Mouse (Mus musculus): Measurements from ENCODE around the gene Hoxb7.

Hoxb7 gene

GRCm38 (mm10) chr11:96285771-96286738 is at the start of gene Hoxb7:
TSS of gene Hoxb7 (plus strand) at chr11:96286623.
- peak; percentile 82 for DNase-seq (ENCODE audit: low spot score)

GRCm38 (mm10) chr11:96240211-96240610 is 46.2 kb upstream of the Hoxb7 start:
- DNase-seq (ENCODE audit: low spot score), result peak; percentile 82

GRCm38 (mm10) chr11:96250901-96251300 is 35.5 kb upstream of the Hoxb7 start:
- DNase-seq (ENCODE audit: low spot score), result peak; percentile 72

DNA sequence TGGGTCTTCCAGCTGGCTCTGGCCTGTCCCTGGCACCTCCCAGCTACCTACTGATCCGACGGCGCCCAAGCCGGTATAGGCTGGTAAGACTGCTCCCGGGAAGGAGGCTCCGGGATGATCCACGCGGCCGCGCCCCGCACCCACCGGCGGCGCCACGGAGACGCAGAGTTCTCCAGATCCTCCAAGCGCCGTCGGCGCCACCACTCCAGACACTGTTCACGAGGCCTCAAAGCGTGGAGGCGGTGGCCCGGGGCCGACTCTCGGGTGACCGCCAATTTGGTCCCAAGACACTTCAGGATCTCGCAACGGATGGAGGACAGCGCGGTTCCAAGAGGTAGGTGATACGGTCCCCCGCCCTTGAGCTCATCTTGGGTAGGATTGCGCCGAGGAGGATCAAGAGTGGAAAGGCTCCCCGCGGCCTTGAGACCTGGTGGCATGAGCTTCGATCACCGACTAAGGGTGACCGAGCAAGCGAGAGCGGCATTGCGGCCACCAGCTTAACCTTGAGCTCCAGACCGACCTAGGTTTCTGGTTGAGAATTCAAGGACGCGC is 34.9 kb upstream of the Hoxb7 start:
- DNase-seq (ENCODE audit: low spot score), result peak; percentile 37

DNA sequence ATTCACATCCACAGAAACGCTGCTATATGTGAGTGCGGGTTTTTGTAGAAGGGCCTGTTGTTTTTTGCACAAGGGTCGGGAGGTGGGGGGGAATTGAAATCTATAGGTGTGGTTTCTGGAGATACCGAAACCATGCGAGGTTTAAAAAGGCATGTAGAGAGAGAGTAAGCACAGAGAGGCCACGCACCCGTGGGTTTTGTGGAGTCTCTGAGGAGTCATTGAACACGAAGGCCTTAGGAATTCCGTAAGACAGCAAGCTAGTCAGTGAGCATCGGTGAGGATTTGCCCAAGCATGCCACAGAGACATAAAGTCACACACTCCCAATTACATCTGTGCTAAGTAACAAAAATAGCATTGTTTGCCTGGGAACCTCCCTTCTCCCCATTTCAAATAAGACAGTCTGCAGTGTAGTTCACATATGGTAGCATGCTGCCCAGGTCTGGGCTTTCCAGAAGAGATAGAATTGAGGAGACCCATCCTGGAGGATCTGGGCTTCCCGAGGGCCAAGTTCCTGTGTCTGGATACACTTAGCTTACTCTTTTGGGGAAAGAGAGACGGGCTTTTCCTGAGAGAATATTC is 33.8 kb upstream of the Hoxb7 start:
- peak; percentile 52 for DNase-seq (ENCODE audit: low spot score)

DNA sequence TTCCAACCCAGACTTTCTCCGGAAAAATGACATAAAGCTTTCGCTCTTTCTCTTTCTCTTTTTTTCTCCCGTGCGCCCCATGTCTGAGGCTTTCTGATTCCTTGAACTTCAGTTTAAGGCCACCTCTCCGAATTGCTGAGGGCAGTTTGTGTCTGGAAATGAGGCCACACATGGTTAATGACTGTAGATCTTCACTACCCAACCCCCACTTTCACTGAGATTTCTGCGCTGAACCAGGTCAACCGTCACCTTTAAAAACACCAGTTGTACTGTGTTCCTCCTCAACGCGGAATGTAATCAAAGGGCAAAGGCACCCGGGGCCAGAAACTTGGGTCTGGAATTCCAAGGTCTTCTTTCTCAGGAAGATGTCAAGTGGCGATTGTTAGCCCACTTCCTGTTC is 32.2 kb upstream of the Hoxb7 start:
- no peak for DNase-seq (ENCODE audit: low spot score)

DNA sequence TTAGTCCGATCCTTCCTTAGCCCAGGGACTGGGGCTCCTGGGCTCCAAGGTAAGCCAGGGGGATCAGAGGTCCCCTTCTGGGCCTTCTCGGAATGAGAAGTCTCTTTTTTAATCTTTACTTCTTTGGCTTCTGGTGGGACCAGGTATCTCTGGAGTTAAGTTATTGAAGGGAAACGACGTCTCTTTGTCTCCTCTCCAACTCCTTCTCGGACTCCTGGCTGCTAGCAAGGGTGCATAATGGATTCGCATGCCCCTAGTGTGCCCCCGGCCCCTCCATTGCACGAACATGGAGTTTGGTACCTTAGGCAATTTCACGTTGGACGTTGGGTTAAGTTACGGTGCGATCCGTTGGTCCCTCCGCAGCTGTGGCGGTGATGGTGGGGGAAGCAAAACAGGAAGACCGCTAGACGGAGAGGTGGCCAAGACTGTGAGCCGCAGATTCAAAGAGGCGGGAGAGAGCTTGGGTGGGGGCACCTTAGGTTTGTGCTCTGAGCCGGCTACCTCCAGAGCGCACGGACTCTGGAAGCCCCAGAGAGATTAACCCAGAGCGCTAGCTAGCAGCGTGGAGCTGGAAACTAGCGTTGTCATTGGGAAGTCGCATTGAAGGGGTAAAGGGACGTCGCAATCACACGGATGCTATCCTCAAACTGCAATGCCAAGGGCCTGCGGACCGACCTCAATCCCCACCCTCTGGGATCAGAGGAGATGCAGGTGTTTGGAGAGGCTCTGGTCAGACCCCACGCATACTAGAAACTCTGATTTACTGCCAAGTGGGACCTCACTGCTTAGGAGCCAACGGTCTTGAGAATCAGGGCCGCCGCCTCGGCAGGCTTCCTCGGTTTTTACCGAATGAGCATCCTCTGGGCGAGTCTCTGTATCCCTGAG is 31.1 kb upstream of the Hoxb7 start:
- peak; percentile 50 for DNase-seq (ENCODE audit: low spot score)

DNA sequence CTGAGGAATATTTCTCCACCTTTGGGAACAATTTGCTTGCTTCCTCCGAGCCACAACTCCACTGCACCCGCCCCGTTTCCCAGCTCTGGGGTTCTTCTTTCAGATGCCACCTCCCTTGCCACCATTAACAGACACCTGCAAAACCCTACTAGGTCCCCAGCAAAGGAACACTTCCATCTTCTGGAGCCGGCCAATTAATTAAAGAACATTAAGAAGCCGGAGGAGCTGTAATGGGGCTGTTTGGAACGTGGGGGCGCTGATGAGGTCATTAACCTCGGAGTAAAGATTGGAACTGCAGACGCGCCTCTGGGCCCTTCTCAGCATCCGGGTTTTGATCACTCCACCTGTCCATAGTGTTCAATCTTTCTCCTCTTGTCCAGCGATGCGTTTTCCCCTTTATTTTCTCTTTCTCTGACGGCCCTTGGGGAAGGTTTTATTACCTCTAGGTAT is 30.4 kb upstream of the Hoxb7 start:
- DNase-seq (ENCODE audit: low spot score), result no peak

- DNase-seq (ENCODE audit: low spot score), result peak; percentile 9
These were observed 29.3 kb upstream of the Hoxb7 start for GRCm38 (mm10) chr11:96257141-96257540.

DNA sequence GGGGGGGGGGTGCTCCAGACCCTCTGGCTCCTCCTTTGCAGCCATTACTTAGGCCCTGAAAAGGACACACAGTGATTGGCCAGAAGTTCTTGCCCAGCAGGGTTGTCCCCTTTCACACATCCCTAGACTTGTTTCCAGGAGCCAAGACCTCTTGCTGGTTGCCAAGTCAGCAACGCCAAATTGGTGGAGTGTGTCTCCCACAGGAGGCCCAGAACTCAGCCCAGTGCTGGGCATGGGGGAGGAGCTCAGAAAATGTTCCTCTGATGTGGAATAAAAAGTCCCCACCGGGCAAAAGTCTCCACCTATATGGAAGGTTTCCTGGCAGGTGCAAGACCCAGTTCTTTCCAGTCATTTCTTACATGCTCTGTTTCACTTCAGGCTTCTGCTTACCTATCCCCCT is 27.4 kb upstream of the Hoxb7 start:
- DNase-seq (ENCODE audit: low spot score), result peak; percentile 7

DNA sequence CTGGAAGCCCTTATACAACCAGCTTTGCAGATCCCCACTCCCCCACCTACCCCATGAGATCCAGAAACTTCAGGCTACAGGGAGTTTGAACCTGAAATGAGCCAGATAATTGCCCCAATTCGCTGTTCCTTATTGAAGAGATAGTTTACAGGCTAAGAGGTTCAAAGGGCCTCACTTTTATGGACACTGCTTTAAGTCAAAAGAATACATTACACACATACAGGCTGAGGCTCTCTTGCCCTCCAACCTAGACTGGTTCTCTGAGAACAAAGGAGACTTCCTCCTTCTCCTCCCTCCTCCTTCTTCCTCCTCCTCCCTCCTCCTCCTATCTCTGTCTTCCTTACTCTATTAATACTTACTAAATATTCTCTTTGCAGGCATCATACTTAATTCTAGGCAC is 26.9 kb upstream of the Hoxb7 start:
- DNase-seq (ENCODE audit: low spot score), result peak; percentile 25

- DNase-seq (ENCODE audit: low spot score), result peak; percentile 62
These were observed 26.0 kb upstream of the Hoxb7 start for GRCm38 (mm10) chr11:96260310-96260970.

DNA sequence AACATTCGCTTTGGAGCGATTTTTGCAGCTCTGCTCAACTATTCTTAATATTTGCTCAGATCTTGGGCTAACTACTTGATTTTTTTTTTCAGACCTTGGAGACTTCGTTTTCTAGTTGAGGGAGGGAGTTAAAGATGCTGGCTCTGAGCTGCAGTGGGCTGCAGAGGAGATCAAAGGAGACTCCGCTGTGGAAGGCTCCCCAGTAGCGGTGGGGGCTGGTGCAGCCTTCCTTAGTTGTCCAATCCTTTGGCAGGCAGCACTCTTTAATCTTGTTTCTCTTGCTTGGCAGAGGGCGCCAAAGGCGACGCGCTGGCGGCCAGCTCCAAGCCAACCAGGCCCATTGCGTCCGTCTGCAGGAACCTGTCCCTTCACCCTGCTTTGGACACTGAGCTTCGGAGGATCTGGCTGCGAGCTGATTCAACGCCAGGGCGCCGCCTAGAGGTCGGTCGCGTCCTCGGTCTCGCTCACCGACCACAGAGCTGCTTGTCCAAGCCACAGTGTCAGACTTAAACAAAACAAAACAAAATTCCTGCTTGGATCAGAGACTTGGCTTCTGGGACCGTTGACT is 25.0 kb upstream of the Hoxb7 start:
- DNase-seq (ENCODE audit: low spot score), result peak; percentile 92

DNA sequence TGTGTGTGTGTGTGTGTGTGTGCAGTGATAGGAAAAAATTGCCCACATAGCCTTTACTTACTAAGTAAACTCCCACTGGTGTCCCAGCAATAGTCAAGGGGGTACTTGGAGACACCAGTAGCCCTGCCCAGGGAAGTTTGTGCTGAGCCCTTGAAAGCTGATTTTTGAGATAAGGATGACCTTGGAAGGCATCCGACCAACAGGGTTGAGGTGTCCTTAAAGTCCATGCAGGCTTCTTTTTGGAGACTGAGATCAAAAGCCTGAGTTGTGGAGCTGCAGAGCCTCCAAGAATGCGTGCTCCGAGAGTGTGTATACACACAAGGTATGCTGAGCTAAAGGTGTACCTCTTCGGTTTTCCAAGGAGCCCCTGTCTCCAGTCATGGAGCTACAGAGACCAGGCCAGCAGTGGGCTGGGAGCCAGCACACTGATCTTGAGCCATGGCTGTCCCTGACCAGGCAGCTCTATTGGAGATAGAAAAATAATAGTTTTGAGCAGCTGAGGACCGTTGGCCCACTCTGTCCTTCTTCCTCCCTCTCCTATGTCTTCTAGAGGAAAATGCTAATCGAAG is 24.1 kb upstream of the Hoxb7 start:
- peak; percentile 25 for DNase-seq (ENCODE audit: low spot score)

DNA sequence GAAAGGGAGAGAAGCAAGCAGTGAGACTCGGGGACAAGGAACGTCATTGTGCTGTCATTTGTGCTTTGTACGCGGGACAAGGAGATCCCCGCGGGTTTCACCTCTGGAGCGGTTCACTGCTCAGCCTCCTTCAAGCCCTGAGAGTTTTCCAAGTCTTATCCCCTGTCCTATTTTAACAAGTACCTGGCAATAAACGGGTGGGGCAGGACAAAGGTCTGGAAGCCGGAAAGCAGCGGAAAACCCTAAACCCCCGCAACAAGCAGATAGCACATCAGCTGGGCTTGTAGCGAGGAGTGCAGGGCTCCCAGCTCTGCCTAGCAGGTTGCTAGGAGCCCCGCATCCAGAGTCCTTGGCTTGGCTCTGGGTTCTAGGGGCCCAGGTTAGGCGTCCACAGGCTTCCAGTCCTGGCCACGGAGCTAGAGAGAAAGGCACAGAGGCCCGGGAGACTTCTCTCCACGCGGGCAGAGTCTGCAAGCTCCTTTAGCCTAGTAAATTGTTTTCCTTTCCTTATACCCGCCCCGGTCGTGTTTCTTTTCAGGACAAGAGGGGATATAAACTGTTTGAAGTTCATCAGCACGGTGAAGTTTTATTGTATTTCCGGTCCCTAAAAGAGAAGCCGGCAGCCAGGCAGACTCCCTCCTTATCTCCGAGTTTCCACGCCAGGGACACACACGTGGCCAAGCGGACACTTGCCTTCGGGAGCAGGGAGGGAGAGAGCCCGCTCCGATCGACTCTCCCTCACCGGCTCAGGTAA is 22.6 kb upstream of the Hoxb7 start:
- peak; percentile 48 for DNase-seq (ENCODE audit: low spot score)

DNA sequence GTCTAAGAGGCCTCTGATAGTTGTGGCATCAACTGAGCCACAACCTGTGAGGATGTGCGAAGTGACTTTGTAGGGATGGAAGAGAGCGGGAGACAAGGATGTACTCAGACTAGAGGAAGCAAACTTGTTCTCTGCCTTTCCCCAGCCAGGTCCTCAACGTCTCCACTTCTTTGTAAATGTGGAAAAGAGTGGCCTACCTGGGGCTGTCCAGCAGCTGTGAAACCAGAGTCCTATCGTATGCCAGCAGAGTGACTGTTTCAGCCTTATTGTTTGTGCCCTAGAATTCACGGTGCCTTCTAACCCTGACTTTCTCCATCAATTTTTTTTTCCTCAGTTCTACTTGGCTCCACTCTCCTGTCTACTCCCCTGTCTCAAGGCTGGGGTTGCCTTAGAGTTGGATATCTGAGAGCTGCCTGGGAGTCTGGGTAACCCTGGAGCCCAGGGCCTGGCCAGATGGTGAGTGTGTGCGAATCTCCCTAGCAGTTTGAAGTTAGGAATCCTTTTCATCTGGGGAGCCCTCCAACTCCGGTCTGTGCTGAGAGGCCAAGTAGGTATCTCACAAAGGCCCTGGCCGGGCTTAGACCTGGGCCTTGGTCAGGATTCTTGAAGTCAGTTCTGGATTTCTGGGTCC is 21.9 kb upstream of the Hoxb7 start:
- peak; percentile 46 for DNase-seq (ENCODE audit: low spot score)

- peak; percentile 40 for DNase-seq (ENCODE audit: low spot score)
These were observed 20.5 kb upstream of the Hoxb7 start for GRCm38 (mm10) chr11:96265954-96266353.

- no peak for DNase-seq (ENCODE audit: low spot score)
These were observed 19.2 kb upstream of the Hoxb7 start for GRCm38 (mm10) chr11:96267021-96267920.

Data from embryo, embryonic 10.5 days (tissue).